Mouse (Mus musculus): Measurements from ENCODE around the gene Wdr86.

Wdr86 gene

GRCm38 (mm10) chr5:24730986-24731385 is 459 bp upstream of the Wdr86 start:
- no peak for DNase-seq

GRCm38 (mm10) chr5:24729797-24730487 is 585 bp downstream of the Wdr86 start:
- no peak for DNase-seq

GRCm38 (mm10) chr5:24726901-24727836 is 3.4 kb downstream of the Wdr86 start:
- peak; percentile 40 for DNase-seq

- DNase-seq = no peak
Measured at GRCm38 (mm10) chr5:24725897-24726296, 4.6 kb downstream of the Wdr86 start.

- no peak for DNase-seq
Measured at GRCm38 (mm10) chr5:24724805-24725204, 5.7 kb downstream of the Wdr86 start.

- DNase-seq = no peak
Measured at GRCm38 (mm10) chr5:24724270-24724634, 6.3 kb downstream of the Wdr86 start.

GRCm38 (mm10) chr5:24723527-24724269 is 6.8 kb downstream of the Wdr86 start:
- DNase-seq = no peak

- no peak for DNase-seq
Measured at GRCm38 (mm10) chr5:24719852-24720251, 10.7 kb downstream of the Wdr86 start.

GRCm38 (mm10) chr5:24718076-24718475 is 12.5 kb downstream of the Wdr86 start:
- no peak for DNase-seq

- DNase-seq = no peak
Measured at GRCm38 (mm10) chr5:24713987-24714386, 16.5 kb downstream of the Wdr86 start.

GRCm38 (mm10) chr5:24713199-24713598 is 17.3 kb downstream of the Wdr86 start:
- no peak for DNase-seq

- no peak for DNase-seq
Measured at GRCm38 (mm10) chr5:24711615-24712014, 18.9 kb downstream of the Wdr86 start.

GRCm38 (mm10) chr5:24709962-24710361 is 20.6 kb downstream of the Wdr86 start:
- no peak for DNase-seq

- DNase-seq = no peak
Measured at GRCm38 (mm10) chr5:24704615-24705014, 25.9 kb downstream of the Wdr86 start.

GRCm38 (mm10) chr5:24701271-24701670 is 29.3 kb downstream of the Wdr86 start:
- DNase-seq = no peak

- DNase-seq = no peak
Measured at GRCm38 (mm10) chr5:24696704-24697103, 33.8 kb downstream of the Wdr86 start.

- no peak for DNase-seq
Measured at GRCm38 (mm10) chr5:24687696-24688095, 42.8 kb downstream of the Wdr86 start.

- peak; percentile 12 for DNase-seq
Measured at GRCm38 (mm10) chr5:24686671-24687420, 43.7 kb downstream of the Wdr86 start.

GRCm38 (mm10) chr5:24686176-24686575 is 44.4 kb downstream of the Wdr86 start:
- no peak for DNase-seq

GRCm38 (mm10) chr5:24685366-24686093 is 45.0 kb downstream of the Wdr86 start, which contains the start of gene Nub1:
Gene Nub1 (plus strand): TSS chr5:24685532.
- peak; percentile 99 for DNase-seq

- peak; percentile 49 for DNase-seq
Measured at GRCm38 (mm10) chr5:24684578-24685365, 45.8 kb downstream of the Wdr86 start.
